Mouse (Mus musculus): ENCODE results near the gene Olfr134.
"Not testable (repeated sequence)": the region's sequence is repeated elsewhere in the genome, so short reads cannot be mapped to it uniquely, and the experiment has no call there.

The Olfr134 gene

DNA sequence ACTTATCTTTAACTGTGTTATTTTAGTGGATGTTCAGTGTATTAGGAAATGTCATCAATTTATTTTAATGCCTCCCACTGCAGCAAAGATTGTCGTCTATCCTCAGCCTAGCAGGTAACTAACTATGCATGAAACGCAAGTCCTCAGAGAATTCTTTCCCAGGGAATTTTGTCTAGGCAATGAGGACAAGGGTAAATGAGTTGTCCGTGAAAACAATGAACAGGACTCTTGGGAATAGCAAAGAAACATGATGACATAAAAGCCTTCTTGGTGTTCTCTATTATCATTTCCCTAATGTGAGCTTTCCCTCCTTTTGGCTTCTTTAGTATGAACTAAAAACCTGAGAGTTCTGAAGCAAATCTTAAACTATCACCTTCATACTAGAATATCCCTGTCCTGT, at the start of gene Olfr134:
Olfr134 (plus strand) TSS at position 301 of the 400 bp plus-strand sequence.
- Histone ChIP-seq H3K27me3 (ENCODE audit: control insufficient read depth, insufficient read depth, low read length, poor library complexity, severe bottlenecking) (no peaks in the 10 kb centered on the region), H3K36me3 (ENCODE audit: control insufficient read depth, insufficient read depth, low read length, poor library complexity, severe bottlenecking) (no peaks in the 10 kb centered on the region)
- no peak for DNase-seq (ENCODE audit: low read depth, low spot score)

- not testable (repeated sequence) for H3K36me3 ChIP-seq (ENCODE audit: control insufficient read depth, insufficient read depth, low read length, poor library complexity, severe bottlenecking); H3K27me3 ChIP-seq (ENCODE audit: control insufficient read depth, insufficient read depth, low read length, poor library complexity, severe bottlenecking); DNase-seq (ENCODE audit: low read depth, low spot score)
Measured at GRCm38 (mm10) chr17:38124199-38124598, 47.0 kb upstream of the Olfr134 start.

- not testable (repeated sequence) for DNase-seq (ENCODE audit: low read depth, low spot score); H3K27me3 ChIP-seq (ENCODE audit: control insufficient read depth, insufficient read depth, low read length, poor library complexity, severe bottlenecking); H3K36me3 ChIP-seq (ENCODE audit: control insufficient read depth, insufficient read depth, low read length, poor library complexity, severe bottlenecking)
Measured at GRCm38 (mm10) chr17:38125371-38125770, 45.8 kb upstream of the Olfr134 start.

DNA sequence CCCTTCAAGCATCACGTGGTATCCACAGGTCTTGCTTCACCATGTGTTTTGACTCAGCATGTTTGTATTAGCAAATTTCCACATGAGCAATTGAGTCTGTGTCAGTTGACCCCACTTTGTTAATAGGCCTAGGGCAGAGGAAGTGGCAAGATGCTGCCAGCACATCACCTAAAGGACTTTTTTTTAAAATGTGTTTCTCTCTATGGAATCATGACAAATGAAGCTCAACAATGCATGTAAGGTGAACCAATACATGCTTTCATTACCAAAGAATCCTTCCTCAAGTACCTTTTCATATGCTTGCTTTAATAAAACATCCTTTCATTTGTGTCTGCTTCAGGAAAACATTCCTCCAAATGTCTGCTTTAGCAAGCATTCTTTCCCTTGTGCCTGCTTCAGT, 36.8 kb upstream of the Olfr134 start, which contains the start of gene Olfr132:
Olfr132 (minus strand) TSS at position 101 of the 400 bp plus-strand sequence.
- Histone ChIP-seq H3K27me3 (ENCODE audit: control insufficient read depth, insufficient read depth, low read length, poor library complexity, severe bottlenecking) (no peaks in the 10 kb centered on the region), H3K36me3 (ENCODE audit: control insufficient read depth, insufficient read depth, low read length, poor library complexity, severe bottlenecking) (no peaks in the 10 kb centered on the region)
- no peak for DNase-seq (ENCODE audit: low read depth, low spot score)

- no peaks in the 10 kb centered on the region for H3K36me3 ChIP-seq (ENCODE audit: control insufficient read depth, insufficient read depth, low read length, poor library complexity, severe bottlenecking)
- H3K27me3 ChIP-seq (ENCODE audit: control insufficient read depth, insufficient read depth, low read length, poor library complexity, severe bottlenecking), result no peaks in the 10 kb centered on the region
- DNase-seq (ENCODE audit: low read depth, low spot score), result no peak
Measured at GRCm38 (mm10) chr17:38144981-38145380, 26.2 kb upstream of the Olfr134 start, which contains the start of gene Olfr133. Olfr133 (plus strand) TSS chr17:38145281.

DNA sequence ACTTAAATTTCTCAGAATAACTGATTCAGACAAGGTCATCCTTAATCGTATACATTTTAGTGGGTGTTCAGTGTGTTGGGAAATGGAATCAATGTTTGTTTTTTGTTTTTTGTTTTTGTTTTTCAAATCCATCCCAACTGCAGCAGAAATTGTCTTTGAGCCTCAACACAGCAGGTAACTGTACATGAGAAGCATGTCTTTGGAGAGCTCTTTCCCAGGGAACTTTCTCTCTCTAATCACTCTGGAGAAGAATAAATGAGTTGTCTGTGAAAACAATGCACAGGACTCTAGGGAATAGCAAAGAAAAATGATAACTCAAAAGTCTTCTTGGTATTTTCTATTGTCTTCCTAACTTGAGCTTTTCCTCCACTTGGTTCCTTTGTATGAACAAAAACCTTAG, 32.8 kb downstream of the Olfr134 start, which contains the start of gene Olfr135:
Olfr135 (plus strand) TSS at position 301 of the 400 bp plus-strand sequence.
- no peak for DNase-seq (ENCODE audit: low read depth, low spot score)
- Histone ChIP-seq H3K27me3 (ENCODE audit: control insufficient read depth, insufficient read depth, low read length, poor library complexity, severe bottlenecking) (no peaks in the 10 kb centered on the region), H3K36me3 (ENCODE audit: control insufficient read depth, insufficient read depth, low read length, poor library complexity, severe bottlenecking) (no peaks in the 10 kb centered on the region)

Data from splenic B cell, adult 2 months (primary cell).